Mouse (Mus musculus) CH12F3 (cell line): ENCODE results near the gene Rims4.

Experiments
- in situ Hi-C: fragments of 300-500 bp; cut with MboI; formaldehyde crosslinking; loops from 2 replicates; pipeline ENCODE4 v1.14.3; 2020; ENCODE audit warnings: low sequenced_read_pairs

Gene Rims4

GRCm38 (mm10) chr2:163918317-163919258, at the start of gene Rims4:
Gene Rims4 (minus strand): TSS chr2:163918683.
- in situ Hi-C loops: no loop called here

DNA sequence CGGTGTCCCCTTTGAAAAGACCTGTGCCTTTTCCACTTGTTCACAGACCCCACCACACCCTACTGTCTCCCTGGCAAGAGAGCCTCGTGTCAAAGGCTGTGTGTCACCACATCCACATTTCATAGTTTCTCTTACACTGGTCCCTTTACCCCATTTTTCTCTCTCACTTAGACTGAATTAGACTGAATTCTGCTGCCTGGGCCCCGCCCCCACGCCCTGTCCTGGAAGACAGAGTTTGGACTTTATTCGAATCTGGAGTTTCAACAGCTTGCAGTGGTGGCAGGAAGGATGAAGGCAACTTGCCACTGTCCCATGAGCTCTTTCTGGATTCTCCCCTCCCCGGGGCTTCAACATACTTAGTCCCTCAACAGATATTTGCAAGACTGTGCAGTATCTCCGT, 47.2 kb upstream of the Rims4 start:
- in situ Hi-C loops: no loop called here

GRCm38 (mm10) chr2:163964606-163965560, 46.4 kb upstream of the Rims4 start:
- in situ Hi-C loops: no loop called here

GRCm38 (mm10) chr2:163953622-163954310, 35.3 kb upstream of the Rims4 start:
- in situ Hi-C loops: no loop called here

GRCm38 (mm10) chr2:163951770-163952169, 33.3 kb upstream of the Rims4 start:
- in situ Hi-C loops: no loop called here

GRCm38 (mm10) chr2:163947976-163948375, 29.5 kb upstream of the Rims4 start:
- in situ Hi-C loops: no loop called here

- in situ Hi-C loops: no loop called here
Measured at GRCm38 (mm10) chr2:163946221-163946620, 27.7 kb upstream of the Rims4 start.

DNA sequence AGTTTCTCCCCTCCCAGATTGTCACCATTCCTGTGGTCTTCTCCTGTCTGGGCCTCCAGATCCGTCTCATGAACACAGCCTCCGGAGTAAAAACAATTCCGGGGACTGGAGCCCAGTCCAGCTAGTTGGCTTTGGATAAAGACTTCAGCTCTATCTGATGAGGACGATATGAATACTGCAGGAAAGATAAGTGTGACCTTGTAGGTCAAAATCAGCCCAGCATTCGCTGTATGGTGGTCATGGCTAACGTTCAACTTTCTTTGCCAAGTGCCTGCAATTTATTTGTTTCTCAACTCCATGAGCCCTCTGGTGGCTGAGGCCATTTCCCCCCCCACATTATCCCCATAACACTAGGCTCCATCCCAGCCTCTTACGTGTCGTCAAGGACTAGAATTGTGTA, 26.0 kb upstream of the Rims4 start:
- in situ Hi-C loops: no loop called here

GRCm38 (mm10) chr2:163943056-163943455, 24.6 kb upstream of the Rims4 start:
- in situ Hi-C loops: no loop called here

DNA sequence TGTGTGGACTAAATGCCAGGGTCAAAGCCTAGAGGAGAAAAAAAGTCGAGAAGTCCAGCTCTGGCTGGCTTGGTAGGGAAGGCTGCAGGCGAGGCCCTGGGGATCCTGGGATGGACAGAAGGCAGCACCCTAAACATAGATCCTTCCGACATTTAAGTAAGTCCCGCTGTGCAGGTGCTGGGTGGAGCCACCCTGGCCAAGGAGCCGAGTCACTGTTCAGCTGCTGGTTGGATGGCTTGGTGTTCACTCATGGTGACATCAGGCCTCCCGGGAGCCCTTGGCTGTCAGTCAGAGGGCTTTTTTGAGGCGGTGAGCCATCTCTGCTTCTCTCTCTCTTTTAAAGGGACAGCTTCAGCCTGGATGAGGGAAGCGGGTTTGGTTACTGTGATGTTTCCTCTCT, 21.0 kb upstream of the Rims4 start:
- in situ Hi-C loops: no loop called here

- in situ Hi-C loops: no loop called here
Measured at GRCm38 (mm10) chr2:163932151-163932550, 13.7 kb upstream of the Rims4 start.

DNA sequence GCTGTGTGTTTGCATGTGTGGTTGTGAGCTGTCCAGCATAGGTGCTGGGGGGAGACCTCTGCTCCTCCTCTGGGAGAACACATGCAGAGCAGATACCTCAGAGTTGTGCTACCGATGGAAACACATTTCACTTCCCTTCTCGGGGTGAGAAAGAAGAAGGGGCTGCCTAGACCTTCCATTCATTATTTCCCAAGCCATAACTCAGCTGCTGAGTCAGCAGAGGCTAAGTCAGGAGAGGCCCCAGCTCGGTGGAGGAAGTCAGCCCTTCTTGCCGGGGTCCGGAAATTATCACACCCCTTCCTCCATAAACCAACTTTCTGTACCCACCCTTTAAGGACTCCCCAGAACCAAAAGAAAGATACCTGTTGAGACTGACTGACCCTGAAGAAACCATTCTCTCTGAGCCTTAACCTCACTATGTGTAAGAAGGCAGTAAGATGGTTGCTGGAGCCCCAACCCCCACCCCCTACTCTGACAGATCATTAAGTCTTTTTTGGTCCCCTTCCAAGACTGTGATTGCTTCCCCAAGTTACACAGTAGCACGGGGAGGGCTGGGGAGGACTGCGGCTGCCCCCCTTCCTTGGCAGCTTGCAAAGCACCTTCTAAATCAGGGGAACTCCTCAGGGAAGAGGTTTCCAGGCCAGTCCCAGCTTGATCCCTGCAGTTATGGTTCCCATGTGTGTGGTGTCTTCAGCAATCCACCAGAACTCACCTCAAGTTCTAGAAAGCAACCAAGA, 10.1 kb upstream of the Rims4 start:
- in situ Hi-C loops: no loop called here

DNA sequence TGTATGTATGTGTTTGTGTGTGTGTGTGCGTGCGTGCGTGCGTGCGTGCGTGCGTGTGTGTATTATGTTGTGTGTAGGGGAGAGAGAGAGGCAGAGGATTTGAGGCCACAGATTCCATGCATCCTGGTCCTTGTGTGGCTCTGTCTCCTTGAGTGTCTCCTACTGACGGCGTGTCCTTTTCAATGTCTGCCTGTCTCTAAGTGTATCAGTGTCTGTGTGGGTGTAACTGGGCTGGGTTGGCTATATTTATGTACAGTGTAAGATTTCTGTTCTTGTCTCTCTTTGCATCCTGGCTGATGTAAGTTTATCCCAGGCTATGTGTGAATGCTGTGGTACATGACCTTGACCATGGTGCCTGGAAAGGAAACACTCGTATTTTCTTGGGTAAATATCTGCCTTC, 6.6 kb upstream of the Rims4 start:
- in situ Hi-C loops: no loop called here

GRCm38 (mm10) chr2:163924531-163924930, 6.0 kb upstream of the Rims4 start:
- in situ Hi-C loops: no loop called here

- in situ Hi-C loops: no loop called here
Measured at GRCm38 (mm10) chr2:163923113-163923512, 4.6 kb upstream of the Rims4 start.

GRCm38 (mm10) chr2:163919581-163919980, 1.1 kb upstream of the Rims4 start:
- in situ Hi-C loops: no loop called here

DNA sequence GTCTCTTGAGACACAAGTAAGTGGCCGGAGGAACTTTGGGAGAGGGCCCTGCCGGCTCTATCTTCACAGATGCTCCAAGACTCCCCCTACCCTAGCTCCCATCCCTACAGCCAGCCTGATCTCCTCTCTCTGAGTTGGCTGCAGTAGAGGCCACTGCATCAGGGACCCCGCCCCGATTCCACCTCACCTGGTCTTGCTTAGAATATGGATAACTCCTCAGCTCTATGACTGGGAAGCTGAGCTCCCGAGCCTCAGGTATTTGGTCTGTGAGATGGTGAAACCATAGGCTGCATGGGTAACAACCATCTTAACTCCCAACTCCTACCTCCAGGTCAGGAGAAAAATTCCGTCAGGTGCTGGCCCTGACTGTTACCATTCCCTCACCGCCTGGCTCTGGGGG, 1.8 kb downstream of the Rims4 start:
- in situ Hi-C loops: no loop called here

DNA sequence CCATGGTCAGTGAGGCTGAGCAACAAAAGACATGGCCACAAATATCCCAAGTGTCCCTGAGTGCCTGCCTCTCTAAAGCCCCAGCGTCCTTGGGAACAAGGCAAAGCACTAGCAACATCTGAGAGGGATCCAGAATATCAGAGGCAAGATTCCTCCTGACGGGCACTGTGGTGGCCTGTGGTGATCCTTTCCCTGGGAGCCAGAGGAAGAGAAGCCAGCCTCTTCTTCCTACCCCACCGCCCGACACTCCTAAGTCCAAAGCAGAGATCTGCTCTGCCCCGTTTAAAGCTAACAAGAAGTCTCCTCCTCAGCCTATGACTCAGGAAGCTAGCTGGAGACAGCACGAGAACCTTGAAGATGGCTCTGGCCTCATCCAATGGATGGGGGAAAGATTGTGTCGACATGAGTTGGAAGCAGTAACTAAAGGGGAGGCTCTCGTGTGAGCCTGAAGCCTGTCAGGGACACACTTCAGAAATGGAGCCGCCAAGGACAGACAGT, 3.1 kb downstream of the Rims4 start:
- in situ Hi-C loops: no loop called here

GRCm38 (mm10) chr2:163914107-163914506, 4.4 kb downstream of the Rims4 start:
- in situ Hi-C loops: no loop called here

DNA sequence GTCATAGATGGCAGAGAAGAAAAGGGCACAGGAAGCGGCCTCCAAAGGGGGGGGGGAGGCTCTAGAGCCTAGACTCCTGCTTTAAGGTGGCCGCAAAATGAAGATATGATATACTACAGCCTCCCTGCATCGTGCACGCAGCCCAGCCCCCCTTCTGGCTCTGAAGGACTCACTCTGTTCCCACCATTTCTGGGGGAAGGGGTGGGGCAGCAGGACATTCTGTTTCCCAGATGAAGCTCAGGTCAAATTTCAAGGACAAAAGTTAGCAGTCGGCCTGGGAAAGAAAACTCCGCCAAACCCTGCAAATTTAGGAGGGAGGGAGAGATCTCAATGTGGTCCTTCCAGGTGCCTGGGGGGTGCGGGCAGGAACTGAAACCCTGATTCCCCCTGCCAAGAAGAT, 4.8 kb downstream of the Rims4 start:
- in situ Hi-C loops: no loop called here
